Mouse (Mus musculus): Measurements from ENCODE around the gene BC051019.

- no peak for TF ChIP-seq POLR2A (IDR thresholded peaks at IDR 0.05; ENCODE audit: extremely low read depth, insufficient read depth, low read length)
- TF ChIP-seq CTCF (IDR thresholded peaks at IDR 0.05; ENCODE audit: low read depth, low read length), result no peak
Observed at GRCm38 (mm10) chr7:109671581-109672471, 51.8 kb downstream of the BC051019 start.
